Mouse (Mus musculus): Measurements from ENCODE around the gene Pnpla2. TPM values are rescaled to one million over a fixed set of nuclear protein-coding genes. Genes with fewer than 3 reads are reported as not detected.
"Not testable (repeated sequence)": the region's sequence is repeated elsewhere in the genome, so short reads cannot be mapped to it uniquely, and the experiment has no call there.

Pnpla2 gene
- polyA plus RNA-seq (2015; fragmentation: Nextera tagmentation; extraction: Ambion mirVana) = 17.7 and 20.1 TPM in 2 replicates

GRCm38 (mm10) chr7:141454967-141455551, at the start of gene Pnpla2:
Gene Pnpla2, plus strand, starts transcription at chr7:141455198.
- Histone ChIP-seq H3K4me2 (peak within 1 kb of the TSS; percentile 92), H3K4me1 (peaks cover 17% of the 10 kb centered on the region), H3K9me3 (no peaks in the 10 kb centered on the region), H3K36me3 (replicated peaks) (peaks cover 13% of the 10 kb centered on the region; the same call in 1 of the 2 replicates), H3K9ac (peak within 1 kb of the TSS; percentile 69), H3K27ac (peak within 1 kb of the TSS; percentile 69), H3K27me3 (replicated peaks) (peaks cover 5% of the 10 kb centered on the region; the same call in 1 of the 2 replicates), H3K4me3 (peak within 1 kb of the TSS; percentile 73)
- under 1% methylated on average over 45 of the region's 45 CpGs for WGBS
- ATAC-seq (replicated peaks) = peak; percentile 83

DNA sequence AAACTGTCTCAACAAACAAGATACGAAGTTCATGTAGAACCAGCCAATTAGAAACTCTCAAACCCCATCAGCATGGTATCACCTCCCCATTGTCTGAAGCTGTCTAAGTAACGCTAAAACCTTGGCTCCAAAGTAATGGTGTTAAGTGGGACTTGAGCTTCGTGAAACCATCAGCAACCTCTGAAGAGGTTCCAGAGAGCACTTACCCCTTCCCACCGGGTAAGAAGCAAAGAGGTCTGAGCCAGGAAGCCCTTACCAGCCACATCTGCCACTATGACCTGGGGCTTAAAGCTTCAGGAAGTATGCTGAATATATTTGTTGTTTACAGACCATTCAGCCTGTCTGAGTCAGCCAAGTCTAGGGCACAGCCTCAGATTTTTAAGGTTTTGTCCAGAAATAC, 49.5 kb upstream of the Pnpla2 start:
- 80% methylated on average over 4 of the region's 4 CpGs for WGBS
- H3K4me3 ChIP-seq = no peak overlapping the region
- no peaks in the 10 kb centered on the region for H3K27me3 ChIP-seq (replicated peaks)
- H3K4me2 ChIP-seq = no peak overlapping the region
- no peak overlapping the region for H3K27ac ChIP-seq
- peaks cover 19% of the 10 kb centered on the region for H3K36me3 ChIP-seq (replicated peaks)
- peaks cover 9% of the 10 kb centered on the region for H3K4me1 ChIP-seq
- H3K9ac ChIP-seq = no peak overlapping the region
- ATAC-seq (replicated peaks) = no peak
- no peaks in the 10 kb centered on the region for H3K9me3 ChIP-seq

DNA sequence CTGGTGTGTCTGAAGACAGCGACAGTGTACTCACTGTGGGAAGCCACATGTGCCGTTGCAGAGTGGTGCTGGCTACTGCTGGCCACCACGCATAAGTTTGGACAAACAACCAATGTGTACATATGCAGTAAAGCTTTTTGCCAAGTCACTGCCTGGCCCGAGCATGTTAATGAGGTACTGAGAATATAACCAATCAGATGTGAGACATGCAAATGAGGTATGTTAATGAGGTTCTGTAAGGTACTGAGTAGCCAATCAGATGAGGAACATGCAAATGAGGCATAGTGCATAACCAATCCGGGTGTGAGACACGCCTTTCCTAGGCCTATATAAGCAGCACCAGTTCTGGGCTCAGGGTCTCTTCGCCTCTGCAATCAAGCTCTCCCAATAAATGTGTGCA, 47.3 kb upstream of the Pnpla2 start:
- not testable (repeated sequence) for H3K4me2 ChIP-seq; H3K27me3 ChIP-seq (replicated peaks); H3K9ac ChIP-seq; ATAC-seq (replicated peaks); H3K4me3 ChIP-seq; H3K27ac ChIP-seq; H3K36me3 ChIP-seq (replicated peaks); H3K9me3 ChIP-seq; H3K4me1 ChIP-seq
- WGBS = 95% methylated on average over 7 of the region's 7 CpGs

- Histone ChIP-seq H3K4me1 (peaks cover 16% of the 10 kb centered on the region), H3K27ac (peak overlapping the region; percentile 41; the same call in 1 of the 2 replicates), H3K27me3 (replicated peaks) (no peaks in the 10 kb centered on the region), H3K9ac (no peak overlapping the region), H3K36me3 (replicated peaks) (no peaks in the 10 kb centered on the region), H3K4me2 (no peak overlapping the region), H3K9me3 (no peaks in the 10 kb centered on the region), H3K4me3 (0 out of 2 replicates have a peak overlapping the region, but pooled peaks have one; percentile 5)
- 7% methylated on average over 11 of the region's 11 CpGs for WGBS
- ATAC-seq (replicated peaks) = peak; percentile 43; the same call in 1 of the 2 replicates
Observed at GRCm38 (mm10) chr7:141408833-141409232, 46.2 kb upstream of the Pnpla2 start.

GRCm38 (mm10) chr7:141410631-141411030, 44.4 kb upstream of the Pnpla2 start:
- H3K4me2 ChIP-seq = no peak overlapping the region
- no peaks in the 10 kb centered on the region for H3K9me3 ChIP-seq
- H3K4me3 ChIP-seq = no peak overlapping the region
- H3K27me3 ChIP-seq (replicated peaks) = no peaks in the 10 kb centered on the region
- H3K36me3 ChIP-seq (replicated peaks) = no peaks in the 10 kb centered on the region
- no peak overlapping the region for H3K9ac ChIP-seq
- H3K27ac ChIP-seq = no peak overlapping the region
- 93% methylated on average over 8 of the region's 8 CpGs for WGBS
- ATAC-seq (replicated peaks) = no peak
- peaks cover 22% of the 10 kb centered on the region for H3K4me1 ChIP-seq

DNA sequence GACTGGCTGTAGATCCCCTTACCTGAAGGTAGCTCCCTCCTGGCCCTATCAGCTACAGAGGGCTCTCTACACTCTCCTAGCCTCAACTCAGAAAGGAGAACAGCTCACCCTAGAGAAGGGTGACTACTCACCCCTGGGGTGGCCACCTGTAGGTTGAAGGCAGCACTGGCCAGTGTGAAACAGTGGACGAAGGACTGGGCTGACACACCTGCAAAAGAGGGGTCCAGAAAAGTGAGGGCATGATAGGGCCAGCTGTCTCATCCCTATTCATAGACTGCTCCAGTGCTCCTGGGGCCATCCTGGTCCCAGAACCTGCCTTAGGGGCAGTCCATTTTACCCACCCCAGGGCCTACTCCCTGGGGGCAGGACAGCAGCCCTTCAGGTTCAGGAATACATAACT, 43.3 kb upstream of the Pnpla2 start:
- Histone ChIP-seq H3K4me1 (peaks cover 22% of the 10 kb centered on the region), H3K27ac (no peak overlapping the region), H3K4me2 (no peak overlapping the region), H3K4me3 (no peak overlapping the region), H3K27me3 (replicated peaks) (no peaks in the 10 kb centered on the region), H3K36me3 (replicated peaks) (no peaks in the 10 kb centered on the region), H3K9me3 (no peaks in the 10 kb centered on the region), H3K9ac (no peak overlapping the region)
- ATAC-seq (replicated peaks) = no peak
- 92% methylated on average over 1 of the region's 1 CpGs for WGBS

- WGBS = 5% methylated on average over 16 of the region's 16 CpGs
- ATAC-seq (replicated peaks) = peak; percentile 46
- Histone ChIP-seq H3K4me1 (peaks cover 22% of the 10 kb centered on the region), H3K9ac (peak overlapping the region; percentile 90), H3K4me2 (peak overlapping the region; percentile 89), H3K36me3 (replicated peaks) (no peaks in the 10 kb centered on the region), H3K4me3 (peak overlapping the region; percentile 76), H3K27me3 (replicated peaks) (no peaks in the 10 kb centered on the region), H3K27ac (peak overlapping the region; percentile 90), H3K9me3 (no peaks in the 10 kb centered on the region)
Observed at GRCm38 (mm10) chr7:141413331-141413730, 41.7 kb upstream of the Pnpla2 start.

DNA sequence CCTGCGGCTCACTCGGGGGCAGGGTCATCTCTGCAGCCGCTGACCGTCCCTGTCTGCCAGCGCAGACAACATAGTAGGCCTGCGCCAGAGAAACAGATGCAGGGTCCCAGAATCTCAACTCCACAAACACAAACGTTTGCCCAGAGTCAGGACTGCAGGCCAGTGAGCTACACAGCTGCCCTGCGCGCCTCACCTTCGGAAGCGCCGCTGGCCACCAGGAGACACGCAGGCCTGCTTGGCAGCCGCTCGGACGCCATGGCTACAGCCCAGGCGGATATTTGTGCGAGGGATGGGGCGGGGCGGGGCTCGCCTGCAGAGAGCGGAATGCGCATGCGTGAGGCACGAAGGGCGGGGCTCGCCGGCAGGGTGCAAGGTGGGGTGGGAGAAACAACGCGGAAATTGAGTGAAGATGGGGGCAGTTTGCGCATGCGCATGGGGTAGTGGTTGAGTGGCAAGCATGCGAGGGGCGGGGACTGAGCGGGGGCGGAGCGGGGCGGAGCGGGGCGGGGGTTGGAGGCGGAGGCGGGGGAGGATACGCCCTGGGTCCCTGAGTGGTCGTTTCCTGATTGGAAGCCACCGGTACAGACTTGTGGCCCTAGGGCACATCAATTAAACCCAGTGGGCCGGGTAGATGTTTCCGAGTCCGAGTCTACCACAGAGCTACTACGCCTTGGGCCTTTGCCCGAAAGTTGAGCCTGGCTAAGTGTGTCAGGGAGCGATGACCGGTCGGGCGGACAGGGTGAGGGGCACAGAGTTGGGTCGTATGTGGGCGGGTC, 41.0 kb upstream of the Pnpla2 start, which contains the start of gene Gatd1:
Gene Gatd1, minus strand, starts transcription at position 328 of the 776 bp plus-strand sequence.
- peak; percentile 84 for ATAC-seq (replicated peaks)
- peak within 1 kb of the TSS; percentile 76 for H3K4me3 ChIP-seq
- peak within 1 kb of the TSS; percentile 90 for H3K9ac ChIP-seq
- WGBS = under 1% methylated on average over 55 of the region's 56 CpGs
- H3K4me1 ChIP-seq = peaks cover 19% of the 10 kb centered on the region
- no peaks in the 10 kb centered on the region for H3K27me3 ChIP-seq (replicated peaks)
- peak within 1 kb of the TSS; percentile 90 for H3K27ac ChIP-seq
- peak within 1 kb of the TSS; percentile 89 for H3K4me2 ChIP-seq
- H3K9me3 ChIP-seq = no peaks in the 10 kb centered on the region
- no peaks in the 10 kb centered on the region for H3K36me3 ChIP-seq (replicated peaks)

GRCm38 (mm10) chr7:141416144-141416841, 38.7 kb upstream of the Pnpla2 start:
- H3K27me3 ChIP-seq (replicated peaks) = no peaks in the 10 kb centered on the region
- ATAC-seq (replicated peaks) = no peak
- no peak overlapping the region for H3K4me3 ChIP-seq
- no peak overlapping the region for H3K4me2 ChIP-seq
- H3K36me3 ChIP-seq (replicated peaks) = no peaks in the 10 kb centered on the region
- H3K9ac ChIP-seq = no peak overlapping the region
- H3K9me3 ChIP-seq = no peaks in the 10 kb centered on the region
- peaks cover 14% of the 10 kb centered on the region for H3K4me1 ChIP-seq
- 77% methylated on average over 6 of the region's 6 CpGs for WGBS
- no peak overlapping the region for H3K27ac ChIP-seq

GRCm38 (mm10) chr7:141417731-141418681, 37.0 kb upstream of the Pnpla2 start:
- Histone ChIP-seq H3K27ac (no peak overlapping the region), H3K9ac (no peak overlapping the region), H3K4me3 (no peak overlapping the region), H3K36me3 (replicated peaks) (no peaks in the 10 kb centered on the region), H3K4me2 (no peak overlapping the region), H3K4me1 (peaks cover 10% of the 10 kb centered on the region), H3K9me3 (no peaks in the 10 kb centered on the region), H3K27me3 (replicated peaks) (no peaks in the 10 kb centered on the region)
- no peak for ATAC-seq (replicated peaks)
- WGBS = 76% methylated on average over 8 of the region's 8 CpGs

DNA sequence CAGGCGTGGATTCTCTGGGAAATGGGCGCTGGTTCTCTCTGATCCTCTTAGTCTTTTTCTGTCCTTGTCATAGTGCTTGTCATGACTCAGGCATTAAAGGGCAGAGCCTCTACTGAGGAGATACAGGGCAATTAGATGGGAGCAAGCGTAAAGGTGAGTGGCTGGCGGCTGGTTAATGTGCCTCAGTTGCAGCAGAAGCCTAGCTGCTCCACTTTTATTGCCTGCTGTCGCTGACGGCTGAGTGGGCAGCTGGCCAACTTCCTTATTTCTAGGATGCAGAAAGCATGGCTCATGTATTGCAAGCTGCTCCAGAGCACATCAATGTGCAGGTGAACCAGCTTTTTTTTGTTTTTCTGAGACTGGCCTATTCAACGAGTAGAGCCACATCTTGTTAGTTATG, 36.0 kb upstream of the Pnpla2 start:
- Histone ChIP-seq H3K36me3 (replicated peaks) (no peaks in the 10 kb centered on the region), H3K27me3 (replicated peaks) (no peaks in the 10 kb centered on the region), H3K9me3 (no peaks in the 10 kb centered on the region), H3K9ac (no peak overlapping the region), H3K4me1 (peaks cover 6% of the 10 kb centered on the region), H3K4me3 (no peak overlapping the region), H3K27ac (no peak overlapping the region), H3K4me2 (no peak overlapping the region)
- WGBS = 74% methylated on average over 7 of the region's 7 CpGs
- no peak for ATAC-seq (replicated peaks)
